Mouse (Mus musculus): ENCODE results near the gene Accsl.

GRCm38 (mm10) chr2:93838931-93839330 lies 30.0 kb downstream of the Accsl start:
- no peak for TF ChIP-seq CTCF (IDR thresholded peaks at IDR 0.05)
- no peak for TF ChIP-seq EP300 (IDR thresholded peaks at IDR 0.05)

All from lung, postnatal 0 days (tissue).